In the genomic region with DNA sequence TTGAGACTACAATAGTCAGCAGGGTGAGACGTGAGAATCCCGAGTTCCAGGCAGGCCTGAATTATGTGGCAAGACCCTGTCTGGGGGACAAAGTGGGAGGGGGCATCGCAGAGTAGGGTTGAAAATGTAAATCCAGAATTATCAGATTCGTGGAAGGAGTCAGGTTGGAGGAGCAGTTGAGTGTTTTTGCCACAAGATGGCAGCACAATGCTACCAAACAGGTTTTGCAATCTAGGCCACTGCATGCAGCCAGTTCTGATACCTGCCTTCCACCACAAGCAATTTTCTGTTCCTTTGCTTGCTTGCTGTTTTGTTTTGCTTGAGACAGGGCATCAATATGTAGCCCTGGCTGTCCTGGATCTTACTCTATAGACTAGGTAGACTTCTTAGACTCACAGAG, we compare ENCODE assay signal across 9 mouse cellular contexts. TPM values are rescaled to one million over a fixed set of nuclear protein-coding genes. Genes with fewer than 3 reads are reported as not detected.
A peak's percentile ranks its signal among the peaks of the same experiment; 100 is the strongest.
DNase-seq lines count a peak whose midpoint lies in the region; ATAC-seq and TF ChIP-seq lines count a peak whose summit lies in the region.
"Had no signal": no experiment of that assay in that cellular context is flagged by ENCODE, and none has a peak within 500 bp of the region (broad histone marks: within the 10 kb centered on the region; RNA-seq: fewer than 3 reads in every experiment).

No protein-coding gene starts in this region.

- intact Hi-C loops in left cerebral cortex, postnatal 14 days (cut with DNase I), result loop anchor here (5.0 kb wide), 1 partner anchor 36 kb away; no protein-coding TSS in a partner anchor

- H3K27ac ChIP-seq in intestine, embryonic 14.5 days (ENCODE audit: low read depth), result no peak overlapping the region
- H3K27ac ChIP-seq in intestine, embryonic 16.5 days (ENCODE audit: low read length), result no peak overlapping the region
- 0 out of 2 replicates have a peak overlapping the region, but pooled peaks have one; percentile 3 for H3K27ac ChIP-seq in forebrain, embryonic 16.5 days (ENCODE audit: low read length)
- H3K27ac ChIP-seq in hindbrain, postnatal 0 days, result peak overlapping the region; percentile 43; the same call in 1 of the 2 replicates
- peak overlapping the region; percentile 37; the same call in 1 of the 2 replicates for H3K27ac ChIP-seq in midbrain, embryonic 14.5 days (replicated peaks; ENCODE audit: low read depth, low read length)

- peaks cover 37% of the 10 kb centered on the region for H3K36me3 ChIP-seq in intestine, embryonic 14.5 days (ENCODE audit: control insufficient read depth, insufficient read depth, low read length)
- H3K36me3 ChIP-seq in intestine, embryonic 16.5 days (ENCODE audit: control insufficient read depth, insufficient read depth, low read length), result peaks cover 5% of the 10 kb centered on the region; the same call in 1 of the 2 replicates
- H3K36me3 ChIP-seq in forebrain, embryonic 16.5 days (ENCODE audit: control insufficient read depth, insufficient read depth), result peaks cover 12% of the 10 kb centered on the region
- peaks cover 28% of the 10 kb centered on the region for H3K36me3 ChIP-seq in hindbrain, postnatal 0 days (ENCODE audit: insufficient read depth, low read length)
- H3K36me3 ChIP-seq in midbrain, embryonic 14.5 days (ENCODE audit: control insufficient read depth, insufficient read depth, low read length), result peaks cover 32% of the 10 kb centered on the region

- no peak overlapping the region for H3K9ac ChIP-seq in intestine, embryonic 14.5 days (ENCODE audit: low read length)
- H3K9ac ChIP-seq in intestine, embryonic 16.5 days (ENCODE audit: low read depth, low read length), result no peak overlapping the region
- no peak overlapping the region for H3K9ac ChIP-seq in forebrain, embryonic 16.5 days (replicated peaks; ENCODE audit: low read depth, low read length)
- no peak overlapping the region for H3K9ac ChIP-seq in hindbrain, postnatal 0 days (replicated peaks; ENCODE audit: low read length)
- no peak overlapping the region for H3K9ac ChIP-seq in midbrain, embryonic 14.5 days (replicated peaks; ENCODE audit: low read length)

- H3K27me3 ChIP-seq in intestine, embryonic 14.5 days (replicated peaks; ENCODE audit: control insufficient read depth, insufficient read depth, low read length), result no peaks in the 10 kb centered on the region
- no peaks in the 10 kb centered on the region for H3K27me3 ChIP-seq in intestine, embryonic 16.5 days (replicated peaks; ENCODE audit: control insufficient read depth, insufficient read depth, low read length)
- no peaks in the 10 kb centered on the region for H3K27me3 ChIP-seq in forebrain, embryonic 16.5 days (replicated peaks; ENCODE audit: control insufficient read depth, insufficient read depth, low read length)
- H3K27me3 ChIP-seq in hindbrain, postnatal 0 days (ENCODE audit: insufficient read depth, low read length), result no peaks in the 10 kb centered on the region
- no peaks in the 10 kb centered on the region for H3K27me3 ChIP-seq in midbrain, embryonic 14.5 days (ENCODE audit: control insufficient read depth, insufficient read depth, low read length)
- H3K27me3 ChIP-seq: megakaryocyte, embryonic 14.5 days had no signal

- no peaks in the 10 kb centered on the region for H3K9me3 ChIP-seq in intestine, embryonic 14.5 days (ENCODE audit: control insufficient read depth, low read length)
- no peaks in the 10 kb centered on the region for H3K9me3 ChIP-seq in intestine, embryonic 16.5 days (ENCODE audit: control insufficient read depth, low read length)
- H3K9me3 ChIP-seq in forebrain, embryonic 16.5 days (ENCODE audit: control insufficient read depth, low read length), result no peaks in the 10 kb centered on the region
- no peaks in the 10 kb centered on the region for H3K9me3 ChIP-seq in hindbrain, postnatal 0 days (ENCODE audit: low read length)
- no peaks in the 10 kb centered on the region for H3K9me3 ChIP-seq in midbrain, embryonic 14.5 days (ENCODE audit: control insufficient read depth, low read length)
- H3K9me3 ChIP-seq: megakaryocyte, embryonic 14.5 days had no signal

- TF ChIP-seq CTCF in hindbrain, postnatal 0 days (IDR thresholded peaks at IDR 0.05; ENCODE audit: low read depth), result peak; percentile 90

- H3K4me1 ChIP-seq in intestine, embryonic 14.5 days (replicated peaks; ENCODE audit: control insufficient read depth, insufficient read depth, low read length), result peaks cover 6% of the 10 kb centered on the region
- peaks cover 6% of the 10 kb centered on the region for H3K4me1 ChIP-seq in intestine, embryonic 16.5 days (ENCODE audit: control insufficient read depth, insufficient read depth, low read length)
- peaks cover 7% of the 10 kb centered on the region for H3K4me1 ChIP-seq in forebrain, embryonic 16.5 days (replicated peaks; ENCODE audit: control insufficient read depth, insufficient read depth, low read length)
- peaks cover 3% of the 10 kb centered on the region; the same call in 1 of the 2 replicates for H3K4me1 ChIP-seq in hindbrain, postnatal 0 days (ENCODE audit: insufficient read depth, low read length)
- peaks cover 4% of the 10 kb centered on the region; the same call in 1 of the 2 replicates for H3K4me1 ChIP-seq in midbrain, embryonic 14.5 days (ENCODE audit: control insufficient read depth, insufficient read depth, low read length)

- no peak overlapping the region for H3K4me2 ChIP-seq in intestine, embryonic 14.5 days (ENCODE audit: low read length)
- no peak overlapping the region for H3K4me2 ChIP-seq in intestine, embryonic 16.5 days (ENCODE audit: low read depth, low read length)
- H3K4me2 ChIP-seq in forebrain, embryonic 16.5 days (ENCODE audit: low read length), result no peak overlapping the region
- no peak overlapping the region for H3K4me2 ChIP-seq in hindbrain, postnatal 0 days (ENCODE audit: low read depth, low read length)
- no peak overlapping the region for H3K4me2 ChIP-seq in midbrain, embryonic 14.5 days (ENCODE audit: low read length)

- DNase-seq in intestine, embryonic 14.5 days (ENCODE audit: low spot score), result peak; percentile 89
- DNase-seq in hindbrain, postnatal 0 days (ENCODE audit: low spot score), result peak; percentile 90
- DNase-seq in left cerebral cortex, postnatal 14 days (ENCODE audit: low spot score in 2 of 2), result peak; percentile 81 to 84
- peak; percentile 90 for DNase-seq in midbrain, embryonic 14.5 days
- DNase-seq in spleen, adult 18-20 months, result peak; percentile 42 to 69

- WGBS in intestine, embryonic 14.5 days, result 5% methylated on average over 4 of the region's 4 CpGs
- 4% methylated on average over 4 of the region's 4 CpGs for WGBS in intestine, embryonic 16.5 days
- WGBS in forebrain, embryonic 16.5 days, result 2% methylated on average over 4 of the region's 4 CpGs
- 1% methylated on average over 4 of the region's 4 CpGs for WGBS in hindbrain, postnatal 0 days
- 3% methylated on average over 4 of the region's 4 CpGs for WGBS in midbrain, embryonic 14.5 days

- ATAC-seq in intestine, embryonic 14.5 days (replicated peaks; ENCODE audit: low FRiP score, low TSS enrichment, low read depth), result no peak
- no peak for ATAC-seq in intestine, embryonic 16.5 days
- peak; percentile 65; the same call in 1 of the 2 replicates for ATAC-seq in cerebellum, adult (ENCODE audit: insufficient number of reproducible peaks, low FRiP score, low TSS enrichment)
- ATAC-seq in forebrain, embryonic 16.5 days, result peak; percentile 60; the same call in 1 of the 2 replicates
- ATAC-seq in hindbrain, postnatal 0 days, result peak; percentile 61; the same call in 1 of the 2 replicates
- ATAC-seq in midbrain, embryonic 14.5 days (ENCODE audit: low FRiP score, low TSS enrichment), result no peak

- no peak overlapping the region for H3K4me3 ChIP-seq in intestine, embryonic 14.5 days (ENCODE audit: low read depth, low read length)
- H3K4me3 ChIP-seq in intestine, embryonic 16.5 days (ENCODE audit: low read length), result no peak overlapping the region
- H3K4me3 ChIP-seq in forebrain, embryonic 16.5 days (replicated peaks; ENCODE audit: low read length), result no peak overlapping the region
- H3K4me3 ChIP-seq in hindbrain, postnatal 0 days (ENCODE audit: low read length), result no peak overlapping the region
- no peak overlapping the region for H3K4me3 ChIP-seq in midbrain, embryonic 14.5 days (replicated peaks; ENCODE audit: low read depth, low read length)
- H3K4me3 ChIP-seq: megakaryocyte, embryonic 14.5 days had no signal

RNA-seq across cellular contexts. Expression of a gene that starts 2.6 kb away (rescaled TPM):
- polyA plus RNA-seq in intestine, embryonic 14.5 days (2014; fragmentation: Nextera tagmentation; extraction: Ambion mirVana), result 5.8 and 11.3 TPM in 2 replicates
- 41.5 and 50.1 TPM in 2 replicates for polyA plus RNA-seq in intestine, embryonic 16.5 days (2015; fragmentation: Nextera tagmentation; extraction: Ambion mirVana)
- polyA plus RNA-seq in forebrain, embryonic 16.5 days (2015; fragmentation: Nextera tagmentation; extraction: Ambion mirVana), result 2.4 and 4.1 TPM in 2 replicates
- not detected in 2 replicates for total RNA-seq in hindbrain, postnatal 0 days (2014; rRNA removed)
- polyA plus RNA-seq in hindbrain, postnatal 0 days (2015; fragmentation: Nextera tagmentation; extraction: Ambion mirVana), result 8.1 and 9.7 TPM in 2 replicates
- total RNA-seq in left cerebral cortex, postnatal 14 days (2021), result 1 to 10 TPM; 3.4 to 4.9 TPM
- 5.5 TPM in 2 replicates for polyA plus RNA-seq in midbrain, embryonic 14.5 days (2014; fragmentation: Nextera tagmentation; extraction: Ambion mirVana)

RNA-seq across cellular contexts. Expression of a gene that starts 11.8 kb away (rescaled TPM):
- 16.0 and 16.3 TPM in 2 replicates for polyA plus RNA-seq in intestine, embryonic 14.5 days (2014; fragmentation: Nextera tagmentation; extraction: Ambion mirVana)
- polyA plus RNA-seq in intestine, embryonic 16.5 days (2015; fragmentation: Nextera tagmentation; extraction: Ambion mirVana), result 9.2 and 9.7 TPM in 2 replicates
- 17.4 and 18.0 TPM in 2 replicates for polyA plus RNA-seq in forebrain, embryonic 16.5 days (2015; fragmentation: Nextera tagmentation; extraction: Ambion mirVana)
- total RNA-seq in hindbrain, postnatal 0 days (2014; rRNA removed), result 40.6 and 46.4 TPM in 2 replicates
- polyA plus RNA-seq in hindbrain, postnatal 0 days (2015; fragmentation: Nextera tagmentation; extraction: Ambion mirVana), result 10.0 and 10.2 TPM in 2 replicates
- 10 to 100 TPM; 45.7 to 47.1 TPM for total RNA-seq in left cerebral cortex, postnatal 14 days (2021)
- 18.5 and 19.7 TPM in 2 replicates for polyA plus RNA-seq in midbrain, embryonic 14.5 days (2014; fragmentation: Nextera tagmentation; extraction: Ambion mirVana)

RNA-seq across cellular contexts. Expression of a gene that starts 17.3 kb away (rescaled TPM):
- 81.9 and 85.4 TPM in 2 replicates for polyA plus RNA-seq in intestine, embryonic 14.5 days (2014; fragmentation: Nextera tagmentation; extraction: Ambion mirVana)
- 80.2 and 86.9 TPM in 2 replicates for polyA plus RNA-seq in intestine, embryonic 16.5 days (2015; fragmentation: Nextera tagmentation; extraction: Ambion mirVana)
- polyA plus RNA-seq in forebrain, embryonic 16.5 days (2015; fragmentation: Nextera tagmentation; extraction: Ambion mirVana), result 59.7 and 68.4 TPM in 2 replicates
- total RNA-seq in hindbrain, postnatal 0 days (2014; rRNA removed), result 289 and 322 TPM in 2 replicates
- polyA plus RNA-seq in hindbrain, postnatal 0 days (2015; fragmentation: Nextera tagmentation; extraction: Ambion mirVana), result 83.8 and 84.6 TPM in 2 replicates
- 100 to 1,000 TPM; 194 to 196 TPM for total RNA-seq in left cerebral cortex, postnatal 14 days (2021)
- 53.0 and 70.5 TPM in 2 replicates for polyA plus RNA-seq in midbrain, embryonic 14.5 days (2014; fragmentation: Nextera tagmentation; extraction: Ambion mirVana)

RNA-seq across cellular contexts. Expression of a gene that starts 50.4 kb away (rescaled TPM):
- 159 and 161 TPM in 2 replicates for polyA plus RNA-seq in intestine, embryonic 14.5 days (2014; fragmentation: Nextera tagmentation; extraction: Ambion mirVana)
- 99.2 and 103 TPM in 2 replicates for polyA plus RNA-seq in intestine, embryonic 16.5 days (2015; fragmentation: Nextera tagmentation; extraction: Ambion mirVana)
- polyA plus RNA-seq in forebrain, embryonic 16.5 days (2015; fragmentation: Nextera tagmentation; extraction: Ambion mirVana), result 160 and 165 TPM in 2 replicates
- 65.9 and 98.4 TPM in 2 replicates for total RNA-seq in hindbrain, postnatal 0 days (2014; rRNA removed)
- polyA plus RNA-seq in hindbrain, postnatal 0 days (2015; fragmentation: Nextera tagmentation; extraction: Ambion mirVana), result 177 and 189 TPM in 2 replicates
- total RNA-seq in left cerebral cortex, postnatal 14 days (2021), result 10 to 100 TPM; 55.8 to 59.8 TPM
- 176 and 240 TPM in 2 replicates for polyA plus RNA-seq in midbrain, embryonic 14.5 days (2014; fragmentation: Nextera tagmentation; extraction: Ambion mirVana)

RNA-seq across cellular contexts. Expression of a gene that starts 50.8 kb away (rescaled TPM):
- polyA plus RNA-seq in intestine, embryonic 14.5 days (2014; fragmentation: Nextera tagmentation; extraction: Ambion mirVana), result 147 and 157 TPM in 2 replicates
- 139 and 142 TPM in 2 replicates for polyA plus RNA-seq in intestine, embryonic 16.5 days (2015; fragmentation: Nextera tagmentation; extraction: Ambion mirVana)
- 358 and 393 TPM in 2 replicates for polyA plus RNA-seq in forebrain, embryonic 16.5 days (2015; fragmentation: Nextera tagmentation; extraction: Ambion mirVana)
- 123 and 129 TPM in 2 replicates for total RNA-seq in hindbrain, postnatal 0 days (2014; rRNA removed)
- polyA plus RNA-seq in hindbrain, postnatal 0 days (2015; fragmentation: Nextera tagmentation; extraction: Ambion mirVana), result 466 and 473 TPM in 2 replicates
- total RNA-seq in left cerebral cortex, postnatal 14 days (2021), result 100 to 1,000 TPM; 149 to 153 TPM
- 337 and 360 TPM in 2 replicates for polyA plus RNA-seq in midbrain, embryonic 14.5 days (2014; fragmentation: Nextera tagmentation; extraction: Ambion mirVana)

Comparison
In these comparisons a context has a peak if more than half of its experiments do, and no peak if none do; other contexts are left out.
1. ATAC-seq: peak in cerebellum, adult (single experiment), forebrain, embryonic 16.5 days (single experiment) and hindbrain, postnatal 0 days (single experiment); none in intestine, embryonic 14.5 days (single experiment), intestine, embryonic 16.5 days (single experiment) and midbrain, embryonic 14.5 days (single experiment).
2. H3K27ac ChIP-seq: peak in forebrain, embryonic 16.5 days (single experiment), hindbrain, postnatal 0 days (single experiment) and midbrain, embryonic 14.5 days (single experiment); none in intestine, embryonic 14.5 days (single experiment) and intestine, embryonic 16.5 days (single experiment).
3. Peak in every context shown above with its lines, with median percentiles within 50 percentile points of each other: DNase-seq.